Mouse (Mus musculus): ENCODE results near the gene Slc17a4.

- TF ChIP-seq POLR2A (IDR thresholded peaks at IDR 0.05; ENCODE audit: insufficient read length, low read depth) (no peak), MAX (IDR thresholded peaks at IDR 0.05; ENCODE audit: low read depth) (no peak), MYOD1 (IDR thresholded peaks at IDR 0.05; ENCODE audit: control insufficient read depth in 1 of 3, insufficient read length in 2 of 3, low read depth in 2 of 3) (no peak), MYOG (IDR thresholded peaks at IDR 0.05; ENCODE audit: control insufficient read depth in 1 of 3, insufficient read depth in 1 of 3, insufficient read length in 2 of 3, low read depth in 2 of 3) (no peak), TCF12 (IDR thresholded peaks at IDR 0.05; ENCODE audit: insufficient read depth, poor library complexity, severe bottlenecking) (no peak), REST (IDR thresholded peaks at IDR 0.05; ENCODE audit: insufficient read depth, insufficient read length) (no peak), CEBPB (IDR thresholded peaks at IDR 0.05; ENCODE audit: insufficient read depth, poor library complexity, severe bottlenecking) (no peak), USF1 (IDR thresholded peaks at IDR 0.05; ENCODE audit: low read depth) (no peak), SRF (IDR thresholded peaks at IDR 0.05; ENCODE audit: control insufficient read depth, insufficient read length, low read depth) (no peak)
These were observed 45.0 kb upstream of the Slc17a4 start for GRCm38 (mm10) chr13:23959776-23960175.
